In genomic region chr5:66166931-66167330, GRCm38 (mm10) we compare ENCODE assay signal across 25 mouse cellular contexts. TPM values are rescaled to one million over a fixed set of nuclear protein-coding genes. Genes with fewer than 3 reads are reported as not detected.
A peak's percentile ranks its signal among the peaks of the same experiment; 100 is the strongest.
DNase-seq lines count a peak whose midpoint lies in the region; ATAC-seq and TF ChIP-seq lines count a peak whose summit lies in the region.
"Had no signal": no experiment of that assay in that cellular context is flagged by ENCODE, and none has a peak within 500 bp of the region (broad histone marks: within the 10 kb centered on the region; RNA-seq: fewer than 3 reads in every experiment).

No protein-coding gene starts in this region.

- no peak overlapping the region for H3ac ChIP-seq in myocyte (ENCODE audit: control insufficient read depth, insufficient read length)

- H3K36me3 ChIP-seq in liver, adult 2 months (ENCODE audit: control insufficient read depth, insufficient read depth, low read length), result no peaks in the 10 kb centered on the region
- H3K36me3 ChIP-seq in liver, embryonic 11.5 days (ENCODE audit: control insufficient read depth, insufficient read depth, low read length), result no peaks in the 10 kb centered on the region
- H3K36me3 ChIP-seq in lung, embryonic 16.5 days (ENCODE audit: control insufficient read depth, insufficient read depth, low read length), result no peaks in the 10 kb centered on the region
- no peaks in the 10 kb centered on the region for H3K36me3 ChIP-seq in myocyte (ENCODE audit: control insufficient read depth, insufficient read depth)
- H3K36me3 ChIP-seq: embryonic facial prominence, embryonic 10.5 days; embryonic facial prominence, embryonic 13.5 days; forebrain, embryonic 10.5 days; hindbrain, embryonic 12.5 days; hindbrain, embryonic 15.5 days had no signal

- TF ChIP-seq CTCF in liver, adult 2 months (IDR thresholded peaks at IDR 0.05; ENCODE audit: low read depth, low read length), result no peak

- H3K9me3 ChIP-seq in liver, embryonic 11.5 days (ENCODE audit: control insufficient read depth, low read length), result no peaks in the 10 kb centered on the region
- H3K9me3 ChIP-seq in lung, embryonic 16.5 days (ENCODE audit: control insufficient read depth, low read length), result no peaks in the 10 kb centered on the region
- H3K9me3 ChIP-seq: embryonic facial prominence, embryonic 10.5 days; embryonic facial prominence, embryonic 13.5 days; forebrain, embryonic 10.5 days; forebrain, embryonic 13.5 days; hindbrain, embryonic 12.5 days; hindbrain, embryonic 15.5 days had no signal

- no peak for TF ChIP-seq POLR2A in liver, adult 2 months (IDR thresholded peaks at IDR 0.05; ENCODE audit: extremely low read depth, insufficient read depth, low read length)
- TF ChIP-seq POLR2A in myocyte (IDR thresholded peaks at IDR 0.05; ENCODE audit: insufficient read length, low read depth), result no peak

- H3K27me3 ChIP-seq in liver, adult 2 months (ENCODE audit: control insufficient read depth, insufficient read depth, low read length), result no peaks in the 10 kb centered on the region
- no peaks in the 10 kb centered on the region for H3K27me3 ChIP-seq in liver, embryonic 11.5 days (replicated peaks; ENCODE audit: control insufficient read depth, insufficient read depth, low read length)
- H3K27me3 ChIP-seq in lung, embryonic 16.5 days (ENCODE audit: control insufficient read depth, insufficient read depth, low read depth, low read length), result no peaks in the 10 kb centered on the region
- no peaks in the 10 kb centered on the region for H3K27me3 ChIP-seq in myocyte (ENCODE audit: control insufficient read depth, insufficient read depth, insufficient read length)
- H3K27me3 ChIP-seq: embryonic facial prominence, embryonic 13.5 days; forebrain, embryonic 13.5 days; hindbrain, embryonic 12.5 days; hindbrain, embryonic 15.5 days had no signal

- no peak overlapping the region for H3K4me3 ChIP-seq in liver, adult 2 months (ENCODE audit: insufficient read depth, low read depth, low read length)
- no peak overlapping the region for H3K4me3 ChIP-seq in liver, embryonic 11.5 days (ENCODE audit: low read depth, low read length)
- no peak overlapping the region for H3K4me3 ChIP-seq in lung, embryonic 16.5 days (ENCODE audit: low read length)
- H3K4me3 ChIP-seq in myocyte, result no peak overlapping the region
- H3K4me3 ChIP-seq: embryonic facial prominence, embryonic 10.5 days; embryonic facial prominence, embryonic 13.5 days; forebrain, embryonic 10.5 days; forebrain, embryonic 13.5 days; heart, adult 2 months; hindbrain, embryonic 12.5 days; hindbrain, embryonic 15.5 days had no signal

- peaks cover 11% of the 10 kb centered on the region for H3K4me1 ChIP-seq in liver, adult 2 months (ENCODE audit: control insufficient read depth, insufficient read depth, low read length)
- H3K4me1 ChIP-seq in liver, embryonic 11.5 days (replicated peaks; ENCODE audit: control insufficient read depth, insufficient read depth, low read length), result no peaks in the 10 kb centered on the region
- peaks cover 12% of the 10 kb centered on the region; the same call in 1 of the 2 replicates for H3K4me1 ChIP-seq in lung, embryonic 16.5 days (replicated peaks; ENCODE audit: control insufficient read depth, insufficient read depth, low read length)
- H3K4me1 ChIP-seq: forebrain, embryonic 13.5 days; hindbrain, embryonic 12.5 days; hindbrain, embryonic 15.5 days had no signal

- peak; percentile 90 for DNase-seq in liver, adult 2 months (ENCODE audit: extremely low read depth, low read depth, low spot score)
- no peak for DNase-seq in liver, embryonic 11.5 days (ENCODE audit: low spot score)
- DNase-seq in lung, adult 18-20 months, result no peak
- DNase-seq in heart, adult 9 months (ENCODE audit: low spot score in 2 of 2), result no peak
- DNase-seq: adrenal gland, adult 8-10 months; adrenal gland, postnatal 25 days; cerebellum, adult 11-12 months; cerebellum, adult 8-10 months; cerebellum, postnatal 10 days; cerebellum, postnatal 36 days; embryo, embryonic 11 days; gastrocnemius, postnatal 10 days; gastrocnemius, postnatal 36 days; heart, adult 2 months had no signal

- no peak overlapping the region for H3K4me2 ChIP-seq in liver, embryonic 11.5 days
- no peak overlapping the region for H3K4me2 ChIP-seq in lung, embryonic 16.5 days (ENCODE audit: low read depth, low read length)
- peak overlapping the region; percentile 37 for H3K4me2 ChIP-seq in myocyte (ENCODE audit: low read depth)
- H3K4me2 ChIP-seq: embryonic facial prominence, embryonic 13.5 days; forebrain, embryonic 13.5 days; heart, embryonic 11.5 days; hindbrain, embryonic 12.5 days; hindbrain, embryonic 15.5 days had no signal

- ATAC-seq in liver, embryonic 11.5 days (replicated peaks; ENCODE audit: low FRiP score), result no peak
- ATAC-seq in lung, embryonic 16.5 days (ENCODE audit: low read depth), result no peak
- ATAC-seq: forebrain, embryonic 13.5 days; forebrain, embryonic 16.5 days had no signal

- no peak overlapping the region for H3K9ac ChIP-seq in liver, adult 2 months (ENCODE audit: low read depth, low read length)
- H3K9ac ChIP-seq in liver, embryonic 11.5 days (ENCODE audit: low read depth, low read length), result no peak overlapping the region
- no peak overlapping the region for H3K9ac ChIP-seq in lung, embryonic 16.5 days (ENCODE audit: low read length)
- H3K9ac ChIP-seq: embryonic facial prominence, embryonic 13.5 days; forebrain, embryonic 13.5 days; hindbrain, embryonic 12.5 days; hindbrain, embryonic 15.5 days had no signal

- 24% methylated on average over 5 of the region's 5 CpGs for WGBS in liver, adult 2 months
- 75% methylated on average over 5 of the region's 5 CpGs for WGBS in liver, embryonic 11.5 days
- WGBS in lung, embryonic 16.5 days, result 65% methylated on average over 5 of the region's 5 CpGs

- no peaks in the 10 kb centered on the region for H3K79me2 ChIP-seq in liver, adult 2 months (ENCODE audit: control insufficient read depth, insufficient read depth, low read length)
- no peaks in the 10 kb centered on the region for H3K79me2 ChIP-seq in myocyte (ENCODE audit: control insufficient read depth, insufficient read depth)

- H3K27ac ChIP-seq in liver, adult 2 months (replicated peaks; ENCODE audit: insufficient read depth, low read depth, low read length), result no peak overlapping the region
- H3K27ac ChIP-seq in liver, embryonic 11.5 days (ENCODE audit: low read depth, low read length), result no peak overlapping the region
- H3K27ac ChIP-seq in lung, embryonic 16.5 days (ENCODE audit: low read length), result peak overlapping the region; percentile 41
- H3K27ac ChIP-seq: embryonic facial prominence, embryonic 10.5 days; embryonic facial prominence, embryonic 13.5 days; forebrain, embryonic 10.5 days; forebrain, embryonic 13.5 days; heart, adult 2 months; hindbrain, embryonic 12.5 days; hindbrain, embryonic 15.5 days had no signal

TF ChIP-seq in myocyte, 11 proteins besides CTCF, POLR2A, EP300 and RAD21:
- TF ChIP-seq E2F4 (IDR thresholded peaks at IDR 0.05; ENCODE audit: insufficient read depth) (no peak), SRF (IDR thresholded peaks at IDR 0.05; ENCODE audit: control insufficient read depth, insufficient read length, low read depth) (no peak), CEBPB (IDR thresholded peaks at IDR 0.05; ENCODE audit: insufficient read depth, poor library complexity, severe bottlenecking) (no peak), MYOG (IDR thresholded peaks at IDR 0.05; ENCODE audit: control insufficient read depth in 1 of 3, insufficient read depth in 1 of 3, insufficient read length in 2 of 3, low read depth in 2 of 3) (peak in 1 of 3 experiments; percentile 8), USF1 (IDR thresholded peaks at IDR 0.05; ENCODE audit: low read depth) (no peak), POLR2AphosphoS2 (IDR thresholded peaks at IDR 0.05; ENCODE audit: insufficient read length, low read depth) (no peak), TCF3 (IDR thresholded peaks at IDR 0.05; ENCODE audit: insufficient read length, low read depth) (no peak), REST (IDR thresholded peaks at IDR 0.05; ENCODE audit: insufficient read depth, insufficient read length) (no peak), MYOD1 (IDR thresholded peaks at IDR 0.05; ENCODE audit: control insufficient read depth in 1 of 3, insufficient read length in 2 of 3, low read depth in 2 of 3) (peak in 1 of 3 experiments; percentile 22), MAX (IDR thresholded peaks at IDR 0.05; ENCODE audit: low read depth) (no peak), TCF12 (IDR thresholded peaks at IDR 0.05; ENCODE audit: insufficient read depth, poor library complexity, severe bottlenecking) (no peak)

RNA-seq across cellular contexts. Expression of gene Rbm47, which starts 6.0 kb away (rescaled TPM):
- 63.5 and 81.8 TPM in 2 replicates for total RNA-seq in liver, adult 2 months (2014; rRNA removed)
- polyA plus RNA-seq in liver, adult 2 months (2012; rRNA removed), result 47.4 and 58.7 TPM in 2 replicates
- 13.5 and 13.9 TPM in 2 replicates for polyA plus RNA-seq in liver, embryonic 11.5 days (2014; fragmentation: Nextera tagmentation; extraction: Ambion mirVana)
- polyA plus RNA-seq in lung, embryonic 16.5 days (2015; fragmentation: Nextera tagmentation; extraction: Ambion mirVana), result 39.2 and 43.9 TPM in 2 replicates
- polyA plus RNA-seq in myocyte (2012; fragmentation: generic; extraction: Trizol), result 0.10 TPM
- total RNA-seq: MEL had no signal

Comparison
In these comparisons a context has a peak if more than half of its experiments do, and no peak if none do; other contexts are left out.
1. RNA of gene Rbm47, which starts 6.0 kb away (polyA plus RNA-seq): 47.4 to 58.7 TPM in liver, adult 2 months, 39.2 to 43.9 TPM in lung, embryonic 16.5 days and 13.5 to 13.9 TPM in liver, embryonic 11.5 days; 0.10 TPM in myocyte (single experiment); every median in the first group is over 10 times any median in the second.